Mouse (Mus musculus) effector memory CD4-positive, alpha-beta T cell, adult 7 months (primary cell): ENCODE data around the gene Jag1. TPM values are rescaled to one million over a fixed set of nuclear protein-coding genes. Genes with fewer than 3 reads are reported as not detected.

Experiments used
- polyA plus RNA-seq: library from polyadenylated mRNA; unstranded; fragments of 100-300 nt; shearing (Covaris generic); gene quantifications from one replicate; pipeline ENCODE4 v1.2.1, GENCODE M21; 2017

Gene Jag1
- 1.0 TPM for polyA plus RNA-seq

GRCm38 (mm10) chr2:137116025-137116674, at the start of gene Jag1:
Jag1 (minus strand) TSS chr2:137116644.

Other genes starting within 250 kb of the Jag1 start
- 5.0 TPM for gene AL731706.2, start 231.0 kb downstream of the Jag1 start, polyA plus RNA-seq
- 6.0 TPM for gene Slx4ip, start 225.4 kb downstream of the Jag1 start, polyA plus RNA-seq
- 4.5 TPM for gene AL731706.1, start 225.3 kb downstream of the Jag1 start, polyA plus RNA-seq
- 12.9 TPM for gene Mkks, start 225.3 kb downstream of the Jag1 start, polyA plus RNA-seq